Mouse (Mus musculus): ENCODE data around the gene Tmem184a. TPM values are rescaled to one million over a fixed set of nuclear protein-coding genes. Genes with fewer than 3 reads are reported as not detected.
A peak's percentile ranks its signal among the peaks of the same experiment; 100 is the strongest.

Gene Tmem184a
- 1.4 and 1.8 TPM in 2 replicates for polyA plus RNA-seq (2016; fragmentation: Nextera tagmentation; extraction: Ambion mirVana)

- WGBS, result 88% methylated on average over 9 of the region's 9 CpGs
- Histone ChIP-seq H3K36me3 (replicated peaks) (peaks cover 43% of the 10 kb centered on the region), H3K27ac (no peak within 1 kb of the TSS), H3K4me3 (no peak within 1 kb of the TSS), H3K4me1 (no peaks in the 10 kb centered on the region), H3K27me3 (ENCODE audit: poor library complexity, severe bottlenecking) (peaks cover 6% of the 10 kb centered on the region), H3K9me3 (no peaks in the 10 kb centered on the region)
- DNase-seq (ENCODE audit: extremely low spot score, low spot score), result no peak
These were observed at the start of gene Tmem184a for GRCm38 (mm10) chr5:139819538-139820181. Gene Tmem184a (minus strand): TSS chr5:139819917.

- no peaks in the 10 kb centered on the region for H3K9me3 ChIP-seq
- H3K27ac ChIP-seq, result no peak overlapping the region
- no peak overlapping the region for H3K4me3 ChIP-seq
- 83% methylated on average over 4 of the region's 4 CpGs for WGBS
- H3K27me3 ChIP-seq (ENCODE audit: poor library complexity, severe bottlenecking), result 0 out of 2 replicates have a peak, but pooled peaks cover 7% of the 10 kb centered on the region
- no peaks in the 10 kb centered on the region for H3K36me3 ChIP-seq (replicated peaks)
- H3K4me1 ChIP-seq, result peaks cover 18% of the 10 kb centered on the region
- no peak for DNase-seq (ENCODE audit: extremely low spot score, low spot score)
These were observed 43.0 kb upstream of the Tmem184a start for GRCm38 (mm10) chr5:139862759-139863158.

DNA sequence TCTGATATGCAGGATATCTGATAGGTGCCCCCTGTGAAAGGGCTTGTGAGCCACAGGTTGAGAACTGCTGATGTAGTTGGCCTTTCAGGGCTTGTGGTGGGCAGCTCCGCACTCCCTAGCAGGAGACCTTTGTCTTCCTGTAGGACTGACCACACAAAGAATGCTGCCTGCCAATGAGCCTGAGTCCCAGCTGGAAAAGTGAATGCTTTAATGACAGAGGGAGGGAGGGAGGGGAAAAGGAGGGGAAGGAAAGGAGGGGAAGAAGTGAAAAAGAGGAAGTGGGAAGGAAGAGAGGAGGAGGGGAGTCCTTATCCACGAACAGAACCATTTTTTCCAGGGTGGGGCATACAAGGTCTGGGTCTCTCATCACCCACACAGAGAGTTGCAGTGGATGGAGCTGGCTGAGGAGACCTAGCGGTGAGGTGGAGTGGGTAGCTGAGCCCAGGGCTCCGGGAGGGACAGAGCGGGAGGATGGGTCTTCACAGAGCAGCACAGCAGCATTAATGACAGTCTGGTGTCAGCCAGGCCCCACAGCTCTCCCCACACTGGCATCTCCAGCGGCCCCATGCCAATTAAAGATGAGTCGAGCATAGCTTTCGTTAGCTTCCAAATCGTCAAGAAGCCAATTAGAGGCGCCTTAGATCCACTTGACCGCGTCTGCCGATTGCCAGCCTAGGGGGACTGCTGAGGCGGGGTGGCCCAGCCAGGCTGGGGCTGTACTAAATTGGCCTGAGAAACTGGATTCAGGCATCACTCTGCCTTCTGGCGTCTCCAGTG, 40.8 kb upstream of the Tmem184a start:
- H3K4me1 ChIP-seq, result peaks cover 16% of the 10 kb centered on the region
- H3K9me3 ChIP-seq, result no peaks in the 10 kb centered on the region
- 0 out of 2 replicates have a peak, but pooled peaks cover 7% of the 10 kb centered on the region for H3K27me3 ChIP-seq (ENCODE audit: poor library complexity, severe bottlenecking)
- no peaks in the 10 kb centered on the region for H3K36me3 ChIP-seq (replicated peaks)
- WGBS, result 18% methylated on average over 15 of the region's 15 CpGs
- peak overlapping the region; percentile 71 for H3K27ac ChIP-seq
- peak overlapping the region; percentile 35 for H3K4me3 ChIP-seq
- peak; percentile 39 for DNase-seq (ENCODE audit: extremely low spot score, low spot score)

- Histone ChIP-seq H3K27ac (0 out of 2 replicates have a peak overlapping the region, but pooled peaks have one; percentile 11), H3K4me1 (peaks cover 8% of the 10 kb centered on the region), H3K36me3 (replicated peaks) (no peaks in the 10 kb centered on the region), H3K4me3 (no peak overlapping the region), H3K27me3 (ENCODE audit: poor library complexity, severe bottlenecking) (no peaks in the 10 kb centered on the region), H3K9me3 (peaks cover 8% of the 10 kb centered on the region)
- WGBS, result 86% methylated on average over 12 of the region's 12 CpGs
- DNase-seq (ENCODE audit: extremely low spot score, low spot score), result no peak
These were observed 30.1 kb upstream of the Tmem184a start for GRCm38 (mm10) chr5:139849626-139850320.

- no peak for DNase-seq (ENCODE audit: extremely low spot score, low spot score)
- no peaks in the 10 kb centered on the region for H3K27me3 ChIP-seq (ENCODE audit: poor library complexity, severe bottlenecking)
- H3K9me3 ChIP-seq, result no peaks in the 10 kb centered on the region
- no peaks in the 10 kb centered on the region for H3K36me3 ChIP-seq (replicated peaks)
- H3K4me3 ChIP-seq, result no peak overlapping the region
- H3K4me1 ChIP-seq, result peaks cover 9% of the 10 kb centered on the region
- H3K27ac ChIP-seq, result peak overlapping the region; percentile 56; the same call in 1 of the 2 replicates
- WGBS, result 36% methylated on average over 3 of the region's 3 CpGs
These were observed 19.4 kb upstream of the Tmem184a start for GRCm38 (mm10) chr5:139839142-139839541.

DNA sequence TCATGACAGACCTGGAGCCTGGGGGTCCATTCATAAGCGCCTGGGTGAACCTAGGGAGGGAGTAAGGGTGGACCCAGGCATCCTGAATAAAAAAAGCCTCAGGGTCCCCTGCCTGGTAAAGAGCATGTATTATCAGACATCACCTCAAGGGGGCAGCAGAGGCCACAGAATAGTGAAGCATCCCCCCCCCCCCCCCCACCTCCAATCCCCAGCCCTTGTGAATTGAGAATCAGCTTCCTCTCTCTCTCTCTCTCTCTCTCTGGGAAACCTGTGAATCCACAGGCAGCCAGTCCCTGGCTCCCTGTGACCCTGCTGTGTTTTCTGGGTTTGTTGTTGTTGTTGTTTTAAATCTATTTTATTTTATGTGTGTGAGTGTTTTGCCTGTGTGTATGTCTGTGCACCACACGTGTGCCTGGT, 18.8 kb upstream of the Tmem184a start:
- H3K9me3 ChIP-seq, result no peaks in the 10 kb centered on the region
- peak; percentile 78 for DNase-seq (ENCODE audit: extremely low spot score, low spot score)
- H3K27ac ChIP-seq, result no peak overlapping the region
- peaks cover 9% of the 10 kb centered on the region for H3K4me1 ChIP-seq
- H3K36me3 ChIP-seq (replicated peaks), result no peaks in the 10 kb centered on the region
- no peaks in the 10 kb centered on the region for H3K27me3 ChIP-seq (ENCODE audit: poor library complexity, severe bottlenecking)
- 17% methylated on average over 2 of the region's 2 CpGs for WGBS
- no peak overlapping the region for H3K4me3 ChIP-seq

DNA sequence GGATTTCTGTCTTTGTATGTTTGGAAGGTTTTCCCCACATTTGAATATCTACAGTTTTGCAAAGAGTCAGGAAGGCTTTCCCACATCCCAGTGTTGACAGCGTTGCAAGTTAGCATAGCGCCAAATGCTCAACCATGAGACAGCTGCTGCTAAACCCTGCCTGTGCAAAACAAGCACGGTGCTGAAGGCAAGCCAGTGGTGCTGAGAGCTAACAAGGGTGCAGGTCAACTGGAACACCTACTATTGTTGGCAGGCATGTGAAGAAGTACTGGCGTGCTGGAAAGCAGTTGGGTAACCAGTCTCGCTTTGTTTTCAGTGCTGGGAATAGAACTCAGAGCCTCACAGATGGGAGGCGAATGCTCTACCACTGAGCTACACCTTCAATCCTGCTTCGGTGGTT, 16.0 kb upstream of the Tmem184a start:
- DNase-seq (ENCODE audit: extremely low spot score, low spot score), result no peak
- H3K4me3 ChIP-seq, result no peak overlapping the region
- H3K4me1 ChIP-seq, result peaks cover 9% of the 10 kb centered on the region
- H3K36me3 ChIP-seq (replicated peaks), result no peaks in the 10 kb centered on the region
- H3K27me3 ChIP-seq (ENCODE audit: poor library complexity, severe bottlenecking), result no peaks in the 10 kb centered on the region
- H3K9me3 ChIP-seq, result no peaks in the 10 kb centered on the region
- no peak overlapping the region for H3K27ac ChIP-seq
- 87% methylated on average over 7 of the region's 7 CpGs for WGBS

DNA sequence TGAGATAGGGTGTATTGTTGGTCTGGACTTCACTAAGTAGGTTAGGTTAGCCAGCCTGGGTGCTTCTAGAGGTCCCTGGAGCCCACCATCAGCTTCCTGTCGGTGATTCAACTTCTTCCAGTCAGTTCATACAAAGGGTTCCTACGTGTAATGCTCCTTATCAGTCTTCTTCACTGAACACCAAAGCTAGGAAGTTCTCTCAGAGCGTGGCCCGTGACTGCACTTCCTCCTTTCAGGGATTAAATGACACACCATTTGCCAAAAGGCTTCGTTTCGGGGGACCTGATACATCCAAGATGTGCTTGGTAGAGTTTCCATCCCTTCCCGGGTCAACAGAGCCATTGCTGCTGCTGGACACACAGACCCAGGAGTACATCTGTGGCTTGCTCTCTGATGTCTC, 12.4 kb upstream of the Tmem184a start:
- H3K4me3 ChIP-seq, result no peak overlapping the region
- peaks cover 2% of the 10 kb centered on the region for H3K4me1 ChIP-seq
- no peak overlapping the region for H3K27ac ChIP-seq
- no peaks in the 10 kb centered on the region for H3K36me3 ChIP-seq (replicated peaks)
- 81% methylated on average over 7 of the region's 7 CpGs for WGBS
- H3K9me3 ChIP-seq, result no peaks in the 10 kb centered on the region
- no peaks in the 10 kb centered on the region for H3K27me3 ChIP-seq (ENCODE audit: poor library complexity, severe bottlenecking)
- no peak for DNase-seq (ENCODE audit: extremely low spot score, low spot score)

DNA sequence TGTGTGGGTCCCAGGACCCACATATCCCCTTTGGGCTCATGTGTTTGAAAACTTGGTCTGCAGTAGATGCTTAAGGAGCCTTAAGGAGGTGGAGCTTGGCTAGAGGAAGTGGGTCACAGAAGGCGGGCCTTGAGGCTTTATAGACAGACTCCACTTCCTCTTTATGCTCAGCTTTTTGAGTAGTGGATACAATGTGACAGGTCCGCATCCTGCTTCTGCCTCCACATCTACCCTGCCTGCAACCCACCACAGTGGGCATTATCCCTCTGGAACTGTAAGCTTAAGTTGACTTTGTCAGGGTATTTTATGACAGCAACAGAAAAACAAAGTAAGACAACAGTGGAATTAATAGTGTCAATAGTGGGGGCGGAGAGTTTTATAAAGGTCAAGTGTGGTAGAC, 11.0 kb upstream of the Tmem184a start:
- DNase-seq (ENCODE audit: extremely low spot score, low spot score), result no peak
- H3K27ac ChIP-seq, result no peak overlapping the region
- H3K9me3 ChIP-seq, result no peaks in the 10 kb centered on the region
- no peaks in the 10 kb centered on the region for H3K36me3 ChIP-seq (replicated peaks)
- peaks cover 11% of the 10 kb centered on the region for H3K4me1 ChIP-seq
- H3K27me3 ChIP-seq (ENCODE audit: poor library complexity, severe bottlenecking), result no peaks in the 10 kb centered on the region
- no peak overlapping the region for H3K4me3 ChIP-seq
- 89% methylated on average over 3 of the region's 3 CpGs for WGBS

DNA sequence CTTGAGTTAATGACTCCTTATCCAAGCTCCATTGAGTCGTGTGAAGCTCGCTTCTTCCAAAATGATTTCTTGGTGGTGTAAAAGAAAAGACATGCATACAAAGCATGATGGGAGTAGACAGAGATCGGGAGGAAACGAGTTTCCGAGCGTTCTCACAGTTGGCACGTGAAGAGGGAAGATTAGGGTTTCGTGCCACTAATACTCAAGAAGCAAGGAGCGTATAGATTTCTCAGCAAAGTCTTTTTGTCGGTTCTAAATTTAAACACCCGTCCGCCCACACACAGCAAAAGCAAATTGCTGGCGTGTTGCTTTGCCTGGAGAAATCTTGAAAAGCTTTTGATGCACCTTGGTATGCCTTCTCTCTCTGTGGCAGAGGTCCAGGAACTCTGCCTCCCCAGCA, 9.7 kb upstream of the Tmem184a start:
- no peaks in the 10 kb centered on the region for H3K27me3 ChIP-seq (ENCODE audit: poor library complexity, severe bottlenecking)
- peaks cover 18% of the 10 kb centered on the region for H3K4me1 ChIP-seq
- WGBS, result 83% methylated on average over 13 of the region's 13 CpGs

GRCm38 (mm10) chr5:139827593-139827992, 7.9 kb upstream of the Tmem184a start:
- H3K27me3 ChIP-seq (ENCODE audit: poor library complexity, severe bottlenecking), result no peaks in the 10 kb centered on the region
- no peak for DNase-seq (ENCODE audit: extremely low spot score, low spot score)
- no peak overlapping the region for H3K4me3 ChIP-seq
- 88% methylated on average over 1 of the region's 1 CpGs for WGBS
- H3K27ac ChIP-seq, result no peak overlapping the region
- H3K4me1 ChIP-seq, result peaks cover 18% of the 10 kb centered on the region
- H3K36me3 ChIP-seq (replicated peaks), result peaks cover 22% of the 10 kb centered on the region
- no peaks in the 10 kb centered on the region for H3K9me3 ChIP-seq

More for the DNA sequence above, 9.7 kb upstream of the Tmem184a start:
- Histone ChIP-seq H3K4me3 (no peak overlapping the region), H3K27ac (no peak overlapping the region), H3K36me3 (replicated peaks) (peaks cover 4% of the 10 kb centered on the region), H3K9me3 (no peaks in the 10 kb centered on the region)
- no peak for DNase-seq (ENCODE audit: extremely low spot score, low spot score)

DNA sequence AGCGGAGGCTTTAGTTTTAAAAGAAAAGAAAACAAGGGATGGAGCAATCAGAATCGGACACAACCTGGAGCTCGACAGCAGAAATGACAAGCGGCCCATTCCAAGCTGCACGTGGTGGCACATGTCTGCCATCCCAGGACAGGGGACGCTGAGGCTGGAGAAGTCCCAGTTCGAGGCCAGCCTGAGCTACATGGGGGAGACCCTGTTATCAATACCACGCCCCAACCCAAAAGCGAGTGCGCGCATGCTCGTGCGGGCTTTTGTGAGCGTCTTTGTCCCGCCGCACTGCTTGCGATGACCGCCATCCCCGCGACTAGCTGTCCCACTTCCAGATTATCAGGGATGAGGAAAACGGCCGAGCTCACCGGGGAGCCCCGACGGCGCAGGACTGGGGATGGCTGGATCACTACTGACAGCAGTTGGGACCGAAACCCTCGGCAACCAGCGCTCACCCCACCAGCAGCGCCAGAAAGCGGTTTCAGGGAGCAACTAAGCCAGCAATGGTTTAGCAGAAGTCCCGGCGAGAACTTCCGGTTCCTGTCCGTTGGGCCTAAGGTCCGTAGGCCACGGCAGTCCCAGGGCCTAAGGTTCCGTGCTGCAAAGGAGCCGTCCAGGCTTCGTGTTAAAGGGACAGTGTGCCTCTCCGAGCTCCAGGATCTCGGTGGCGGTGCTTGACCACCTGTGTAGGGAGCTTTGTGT, 6.8 kb upstream of the Tmem184a start, which contains the start of the genes Gm26938 and Psmg3:
Gm26938 (minus strand) TSS at position 51 of the 699 bp plus-strand sequence.
Psmg3 (minus strand) TSS at position 529 of the 699 bp plus-strand sequence.
- Histone ChIP-seq H3K4me1 (peaks cover 18% of the 10 kb centered on the region), H3K27ac (peak within 1 kb of the TSS; percentile 92), H3K9me3 (no peaks in the 10 kb centered on the region), H3K4me3 (peak within 1 kb of the TSS; percentile 91), H3K36me3 (replicated peaks) (peaks cover 32% of the 10 kb centered on the region), H3K27me3 (ENCODE audit: poor library complexity, severe bottlenecking) (no peaks in the 10 kb centered on the region)
- under 1% methylated on average over 43 of the region's 43 CpGs for WGBS
- DNase-seq (ENCODE audit: extremely low spot score, low spot score), result peak; percentile 93
